Mouse (Mus musculus) liver, postnatal 0 days (tissue): Measurements from ENCODE around the gene Rasgrp1. TPM values are rescaled to one million over a fixed set of nuclear protein-coding genes. Genes with fewer than 3 reads are reported as not detected.

Experiments used
- ATAC-seq: fragments of 200-750 bp; cut with Nextera tagmentation; 2 replicates; pipeline ENCODE4 v1.8.0; 2017; ENCODE audit warnings: mild to moderate bottlenecking, moderate library complexity
- DNase-seq: peaks from one replicate; pipeline ENCODE4 v3.0.0-alpha.2; 2016
- H3K27ac ChIP-seq: fragments of 300-500 bp; sonication (generic); 2 replicates; pipeline ENCODE4 v1.5.1; 2014; ENCODE audit warnings: antibody characterized with exemption, moderate library complexity, mild to moderate bottlenecking, low read depth
- H3K27me3 ChIP-seq: fragments of 300-500 bp; sonication (generic); 2 replicates; pipeline ENCODE4 v1.6.1; 2014; ENCODE audit warnings: low read length, control low read depth, mixed read lengths; ENCODE audit not compliant: insufficient read depth
- H3K36me3 ChIP-seq: fragments of 300-500 bp; sonication (generic); replicated peaks from 2 replicates; pipeline ENCODE4 v1.6.1; 2014; ENCODE audit warnings: mild to moderate bottlenecking, control low read depth, low read length, moderate library complexity, mixed read lengths; ENCODE audit not compliant: insufficient read depth
- H3K4me1 ChIP-seq: fragments of 300-500 bp; sonication (generic); 2 replicates; pipeline ENCODE4 v1.6.1; 2014; ENCODE audit warnings: antibody characterized with exemption, mild to moderate bottlenecking, control low read depth; ENCODE audit not compliant: insufficient read depth
- H3K4me2 ChIP-seq: fragments of 300-500 bp; sonication (generic); 2 replicates; pipeline ENCODE4 v1.6.1; 2014; ENCODE audit warnings: low read depth, mild to moderate bottlenecking, low read length, moderate library complexity, mixed read lengths
- H3K4me3 ChIP-seq: fragments of 300-500 bp; sonication (generic); 2 replicates; pipeline ENCODE4 v1.5.1; 2014; ENCODE audit warnings: low read depth, low read length
- H3K9ac ChIP-seq: fragments of 300-500 bp; sonication (generic); replicated peaks from 2 replicates; pipeline ENCODE4 v1.6.1; 2014; ENCODE audit warnings: mild to moderate bottlenecking, moderate library complexity
- H3K9me3 ChIP-seq: fragments of 300-500 bp; sonication (generic); 2 replicates; pipeline ENCODE4 v1.6.1; 2016; ENCODE audit warnings: mild to moderate bottlenecking, control low read depth, low read length, mixed read lengths
- CTCF ChIP-seq: sonication (generic); IDR thresholded peaks from 2 replicates; pipeline ENCODE4 v1.5.1; 2016; ENCODE audit warnings: antibody characterized with exemption, low read depth
- EP300 ChIP-seq: IDR thresholded peaks from 2 replicates; pipeline ENCODE4 v1.6.1; 2016; ENCODE audit warnings: antibody characterized with exemption, low read depth, mild to moderate bottlenecking
- WGBS: fragments of 180-500 bp; shearing (Covaris S2); extraction: QIAGEN DNeasy Blood & Tissue Kit; methylation state at CpG from one replicate; pipeline ENCODE4 v1.1.7; 2014; ENCODE audit not compliant: insufficient replicate concordance; 5-methylcytosine and 5-hydroxymethylcytosine counted together
- polyA plus RNA-seq: library from polyadenylated mRNA; unstranded; fragments of >200 nt; fragmentation: Nextera tagmentation; extraction: Ambion mirVana; gene quantifications from 2 replicates; pipeline ENCODE4 v1.2.1, GENCODE M21; 2015

Rasgrp1 gene
- polyA plus RNA-seq, 1 experiment from 2014 or later, result 1.1 TPM

GRCm38 (mm10) chr2:117386036-117386590, 43.3 kb upstream of the Rasgrp1 start:
- Histone ChIP-seq H3K9me3 (no peaks in the 10 kb centered on the region), H3K9ac (no peak overlapping the region), H3K4me3 (no peak overlapping the region), H3K27me3 (no peaks in the 10 kb centered on the region), H3K36me3 (no peaks in the 10 kb centered on the region), H3K4me1 (no peaks in the 10 kb centered on the region), H3K27ac (no peak overlapping the region), H3K4me2 (no peak overlapping the region)
- TF ChIP-seq CTCF, result no peak
- no peak for TF ChIP-seq EP300
- DNase-seq (no peak), ATAC-seq (no peak)
- WGBS, result 61% methylated on average over 7 of the region's 7 CpGs

GRCm38 (mm10) chr2:117381314-117381713, 38.5 kb upstream of the Rasgrp1 start:
- no peak for ATAC-seq
- DNase-seq, result no peak
- Histone ChIP-seq H3K9me3 (no peaks in the 10 kb centered on the region), H3K27me3 (no peaks in the 10 kb centered on the region), H3K9ac (no peak overlapping the region), H3K27ac (no peak overlapping the region), H3K4me1 (no peaks in the 10 kb centered on the region), H3K4me2 (no peak overlapping the region), H3K4me3 (no peak overlapping the region), H3K36me3 (no peaks in the 10 kb centered on the region)
- 56% methylated on average over 3 of the region's 3 CpGs for WGBS
- TF ChIP-seq CTCF (no peak), EP300 (no peak)

- Histone ChIP-seq H3K27ac (no peak overlapping the region), H3K4me3 (no peak overlapping the region), H3K9ac (no peak overlapping the region), H3K36me3 (no peaks in the 10 kb centered on the region), H3K9me3 (no peaks in the 10 kb centered on the region), H3K4me1 (no peaks in the 10 kb centered on the region), H3K27me3 (no peaks in the 10 kb centered on the region), H3K4me2 (no peak overlapping the region)
- 27% methylated on average over 2 of the region's 2 CpGs for WGBS
- DNase-seq (no peak), ATAC-seq (no peak)
- TF ChIP-seq CTCF, result no peak
- no peak for TF ChIP-seq EP300
These were observed 31.6 kb upstream of the Rasgrp1 start for GRCm38 (mm10) chr2:117374293-117374830.

GRCm38 (mm10) chr2:117371706-117372105, 28.9 kb upstream of the Rasgrp1 start:
- no peak for ATAC-seq
- no peak overlapping the region for H3K4me2 ChIP-seq
- H3K4me1 ChIP-seq, result no peaks in the 10 kb centered on the region
- no peaks in the 10 kb centered on the region for H3K36me3 ChIP-seq
- H3K27me3 ChIP-seq, result no peaks in the 10 kb centered on the region
- no peak for DNase-seq
- TF ChIP-seq EP300, result no peak
- TF ChIP-seq CTCF, result no peak
- no peak overlapping the region for H3K4me3 ChIP-seq
- H3K9ac ChIP-seq, result no peak overlapping the region
- 84% methylated on average over 1 of the region's 1 CpGs for WGBS
- no peaks in the 10 kb centered on the region for H3K9me3 ChIP-seq
- H3K27ac ChIP-seq, result no peak overlapping the region

- Histone ChIP-seq H3K4me2 (no peak overlapping the region), H3K9me3 (no peaks in the 10 kb centered on the region), H3K36me3 (no peaks in the 10 kb centered on the region), H3K27ac (no peak overlapping the region), H3K9ac (no peak overlapping the region), H3K4me3 (no peak overlapping the region), H3K4me1 (no peaks in the 10 kb centered on the region), H3K27me3 (no peaks in the 10 kb centered on the region)
- no peak for ATAC-seq
- TF ChIP-seq EP300, result no peak
- no peak for TF ChIP-seq CTCF
- WGBS, result 62% methylated on average over 3 of the region's 3 CpGs
- DNase-seq, result no peak
These were observed 23.7 kb upstream of the Rasgrp1 start for GRCm38 (mm10) chr2:117366478-117366877.

- no peak for ATAC-seq
- 81% methylated on average over 2 of the region's 2 CpGs for WGBS
These were observed 21.3 kb upstream of the Rasgrp1 start for GRCm38 (mm10) chr2:117364056-117364455.

GRCm38 (mm10) chr2:117357939-117358338, 15.1 kb upstream of the Rasgrp1 start:
- Histone ChIP-seq H3K27me3 (no peaks in the 10 kb centered on the region), H3K9ac (no peak overlapping the region), H3K4me1 (no peaks in the 10 kb centered on the region), H3K9me3 (no peaks in the 10 kb centered on the region), H3K4me2 (no peak overlapping the region), H3K4me3 (no peak overlapping the region), H3K27ac (no peak overlapping the region), H3K36me3 (no peaks in the 10 kb centered on the region)
- DNase-seq (no peak), ATAC-seq (no peak)
- TF ChIP-seq EP300, result no peak
- no peak for TF ChIP-seq CTCF

More at GRCm38 (mm10) chr2:117364056-117364455, 21.3 kb upstream of the Rasgrp1 start:
- Histone ChIP-seq H3K4me2 (no peak overlapping the region), H3K27ac (no peak overlapping the region), H3K9me3 (no peaks in the 10 kb centered on the region), H3K27me3 (no peaks in the 10 kb centered on the region), H3K4me3 (no peak overlapping the region), H3K4me1 (no peaks in the 10 kb centered on the region), H3K36me3 (no peaks in the 10 kb centered on the region), H3K9ac (no peak overlapping the region)
- DNase-seq, result no peak
- TF ChIP-seq EP300 (no peak), CTCF (no peak)
